Comparison of ENCODE assay signal across 10 mouse cellular contexts in genomic region chr15:97504325-97504724, GRCm38 (mm10).
"Had no signal": no experiment of that assay in that cellular context is flagged by ENCODE, and none has a peak within 500 bp of the region (broad histone marks: within the 10 kb centered on the region; RNA-seq: fewer than 3 reads in every experiment).

No protein-coding gene starts in this region.

- ATAC-seq: liver, postnatal 0 days; midbrain, embryonic 13.5 days had no signal

- DNase-seq: kidney, adult 2 months; kidney, postnatal 14 days; liver; liver, embryonic 13.5 days; liver, postnatal 0 days; lung, postnatal 14 days; right cerebral cortex, postnatal 14 days; thymus, adult 18-20 months; thymus, postnatal 14 days had no signal
